Mouse (Mus musculus): ENCODE data around the gene Pias4. TPM values are rescaled to one million over a fixed set of nuclear protein-coding genes. Genes with fewer than 3 reads are reported as not detected.
A peak's percentile ranks its signal among the peaks of the same experiment; 100 is the strongest.

Pias4 gene
- total and polyA plus RNA-seq, 3 experiments, result 21.0 to 40.4 TPM; not detected in 1

DNA sequence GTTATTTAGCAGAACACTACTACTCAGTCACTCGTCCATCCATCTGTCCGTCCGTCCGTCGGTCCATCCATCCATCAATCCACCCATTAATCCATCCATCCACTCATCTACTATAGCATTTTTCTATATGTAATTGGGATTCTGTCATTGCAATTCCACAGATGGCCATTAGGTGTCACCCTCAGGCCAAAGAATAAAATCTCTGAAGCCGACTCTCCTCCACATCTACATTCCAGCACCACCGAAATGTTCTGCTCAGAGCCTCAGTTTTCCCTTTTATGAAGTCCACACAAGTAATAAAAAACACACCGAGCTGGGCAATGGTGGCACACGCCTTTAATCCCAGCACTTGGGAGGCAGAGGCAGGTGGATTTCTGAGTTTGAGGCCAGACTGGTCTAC lies 30.5 kb upstream of the Pias4 start:
- DNase-seq (ENCODE audit: low read depth, low spot score), result peak; percentile 79
- H3K79me2 ChIP-seq (ENCODE audit: control insufficient read depth, insufficient read depth, low read length, poor library complexity), result no peaks in the 10 kb centered on the region
- H3K9me3 ChIP-seq (replicated peaks; ENCODE audit: insufficient read depth, low read length), result no peaks in the 10 kb centered on the region
- H3K9ac ChIP-seq (ENCODE audit: control insufficient read depth, low read depth, low read length, poor library complexity, severe bottlenecking), result peak overlapping the region; percentile 37; the same call in 1 of the 2 replicates
- H3K36me3 ChIP-seq (ENCODE audit: control insufficient read depth in 1 of 2, insufficient read depth in 2 of 2, low read length in 2 of 2), result no peaks in the 10 kb centered on the region; a peak in 1 of 4 replicates
- TF ChIP-seq ELF1 (IDR thresholded peaks at IDR 0.05; ENCODE audit: low read depth, low read length) (no peak), KAT2A (conservative IDR thresholded peaks at IDR 0.05; ENCODE audit: low read depth, low read length) (no peak), ZC3H11A (IDR thresholded peaks at IDR 0.05; ENCODE audit: low read depth, low read length) (peak; percentile 85), CTCF (IDR thresholded peaks at IDR 0.05 in 2 of 3, conservative IDR thresholded peaks at IDR 0.05 in 1 of 3; ENCODE audit: control insufficient read depth in 1 of 3, insufficient read depth in 1 of 3, low read depth in 2 of 3, low read length in 3 of 3, poor library complexity in 1 of 3, severe bottlenecking in 1 of 3) (peak; percentile 54 to 97 (median 85)), JUND (IDR thresholded peaks at IDR 0.05; ENCODE audit: low read depth, low read length) (0 out of 2 replicates have a peak, but pooled peaks have one; percentile 29), TBP (IDR thresholded peaks at IDR 0.05; ENCODE audit: low read depth, low read length) (no peak), HCFC1 (IDR thresholded peaks at IDR 0.05; ENCODE audit: low read depth, low read length) (peak; percentile 30; the same call in 1 of the 2 replicates), MAX (IDR thresholded peaks at IDR 0.05; ENCODE audit: low read length) (no peak), NRF1 (IDR thresholded peaks at IDR 0.05; ENCODE audit: insufficient read depth, low read depth, low read length, poor library complexity, severe bottlenecking) (no peak), ZNF384 (IDR thresholded peaks at IDR 0.05; ENCODE audit: low read depth, low read length) (no peak), GABPA (IDR thresholded peaks at IDR 0.05; ENCODE audit: low read depth, low read length) (no peak), MYB (IDR thresholded peaks at IDR 0.05; ENCODE audit: low read depth, low read length) (no peak), CHD2 (IDR thresholded peaks at IDR 0.05; ENCODE audit: low read length) (no peak), BHLHE40 (IDR thresholded peaks at IDR 0.05; ENCODE audit: borderline replicate concordance, low read depth, low read length) (peak; percentile 45; the same call in 1 of the 2 replicates), POLR2AphosphoS5 (IDR thresholded peaks at IDR 0.05; ENCODE audit: borderline replicate concordance, low read depth, low read length) (no peak), CHD1 (IDR thresholded peaks at IDR 0.05; ENCODE audit: low read depth, low read length) (no peak), MYC (IDR thresholded peaks at IDR 0.05; ENCODE audit: low read depth, low read length) (peak; percentile 40; the same call in 1 of the 2 replicates), UBTF (IDR thresholded peaks at IDR 0.05; ENCODE audit: borderline replicate concordance, insufficient read depth, low read depth, low read length) (no peak), SMC3 (IDR thresholded peaks at IDR 0.05; ENCODE audit: low read depth, low read length) (peak; percentile 79), EP300 (IDR thresholded peaks at IDR 0.05; ENCODE audit: low read depth in 1 of 2, low read length in 2 of 2) (no peak), ZKSCAN1 (IDR thresholded peaks at IDR 0.05; ENCODE audit: low read depth, low read length) (no peak), TAL1 (IDR thresholded peaks at IDR 0.05; ENCODE audit: low read length) (no peak), SIN3A (IDR thresholded peaks at IDR 0.05; ENCODE audit: low read length) (0 out of 2 replicates have a peak, but pooled peaks have one; percentile 30), USF1 (IDR thresholded peaks at IDR 0.05; ENCODE audit: low read depth, low read length) (no peak), MEF2A (IDR thresholded peaks at IDR 0.05; ENCODE audit: extremely low read depth, insufficient replicate concordance, low read depth, low read length, poor library complexity, severe bottlenecking) (no peak), RAD21 (IDR thresholded peaks at IDR 0.05; ENCODE audit: low read depth, low read length) (peak; percentile 97), MAFK (IDR thresholded peaks at IDR 0.05; ENCODE audit: borderline replicate concordance, low read depth, low read length) (no peak), RCOR1 (IDR thresholded peaks at IDR 0.05; ENCODE audit: low read depth, low read length) (no peak), GATA1 (IDR thresholded peaks at IDR 0.05; ENCODE audit: low read depth, low read length) (no peak), ZMIZ1 (IDR thresholded peaks at IDR 0.05; ENCODE audit: low read depth, low read length) (no peak), MAZ (IDR thresholded peaks at IDR 0.05; ENCODE audit: low read depth, low read length) (no peak)
- no peak overlapping the region for H3K4me3 ChIP-seq (ENCODE audit: control insufficient read depth in 1 of 2, insufficient read depth in 1 of 2, low read depth in 2 of 2, low read length in 2 of 2)
- 0 out of 4 replicates have a peak, but pooled peaks cover 0 to 4% of the 10 kb centered on the region in 2 experiments for H3K4me1 ChIP-seq (ENCODE audit: control insufficient read depth in 1 of 2, insufficient read depth in 2 of 2, low read length in 2 of 2)
- no peak overlapping the region for H3K27ac ChIP-seq (ENCODE audit: control insufficient read depth, low read depth, low read length)
- no peaks in the 10 kb centered on the region for H3K27me3 ChIP-seq (ENCODE audit: control insufficient read depth in 1 of 2, insufficient read depth in 2 of 2, low read length in 2 of 2)

Measured in MEL (cell line).